Mouse (Mus musculus): ENCODE data around the gene Kif26b.

- TF ChIP-seq POLR2A (IDR thresholded peaks at IDR 0.05; ENCODE audit: insufficient read depth, low read depth, low read length) (no peak), CTCF (IDR thresholded peaks at IDR 0.05; ENCODE audit: insufficient read depth, low read depth, low read length) (no peak)
These were observed 308.1 kb downstream of the Kif26b start for GRCm38 (mm10) chr1:178836998-178837397.
